21 mouse cellular contexts compared by ENCODE assay signal in the genomic region with DNA sequence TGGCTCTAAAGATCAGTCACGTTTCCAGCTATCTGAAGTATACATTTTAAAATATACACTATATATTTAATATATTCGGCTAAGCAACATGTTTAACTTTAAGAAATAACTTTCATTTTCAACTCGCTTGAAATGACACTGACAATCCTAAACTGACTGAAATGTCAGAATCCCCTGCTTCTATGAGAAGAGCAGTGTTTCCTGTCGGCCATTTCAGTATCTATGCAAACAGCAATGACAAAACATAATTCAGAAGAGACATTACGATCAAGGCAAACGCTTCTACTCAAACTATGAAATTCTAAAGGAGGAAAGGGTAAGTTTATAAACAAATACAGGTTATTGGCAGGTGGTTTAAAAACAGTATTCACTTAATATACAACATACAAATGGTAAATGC. TPM values are rescaled to one million over a fixed set of nuclear protein-coding genes. Genes with fewer than 3 reads are reported as not detected.
DNase-seq lines count a peak whose midpoint lies in the region; ATAC-seq and TF ChIP-seq lines count a peak whose summit lies in the region.
"Had no signal": no experiment of that assay in that cellular context is flagged by ENCODE, and none has a peak within 500 bp of the region (broad histone marks: within the 10 kb centered on the region; RNA-seq: fewer than 3 reads in every experiment).

No protein-coding gene starts in this region.

- no peak overlapping the region for H3K9ac ChIP-seq in heart, adult 2 months (ENCODE audit: low read depth, low read length)
- H3K9ac ChIP-seq in forebrain, embryonic 15.5 days (replicated peaks) = no peak overlapping the region
- H3K9ac ChIP-seq: embryonic facial prominence, embryonic 12.5 days; forebrain, embryonic 12.5 days; forebrain, postnatal 0 days; heart, embryonic 12.5 days; hindbrain, embryonic 12.5 days had no signal

- H3K27me3 ChIP-seq in heart, adult 2 months (ENCODE audit: control insufficient read depth, insufficient read depth, low read length) = no peaks in the 10 kb centered on the region
- H3K27me3 ChIP-seq in forebrain, embryonic 15.5 days = no peaks in the 10 kb centered on the region
- H3K27me3 ChIP-seq: embryonic facial prominence, embryonic 12.5 days; forebrain, embryonic 12.5 days; heart, embryonic 12.5 days; hindbrain, embryonic 12.5 days had no signal

- no peak for TF ChIP-seq CTCF in heart, adult 2 months (IDR thresholded peaks at IDR 0.05)

- H3K36me3 ChIP-seq in heart, adult 2 months (ENCODE audit: control insufficient read depth, insufficient read depth, low read length) = peaks cover 43% of the 10 kb centered on the region
- H3K36me3 ChIP-seq in forebrain, embryonic 15.5 days = peaks cover 7% of the 10 kb centered on the region

- ATAC-seq in activated CD4-positive, CD25-positive, alpha-beta regulatory T cell, adult 4 months = peak; percentile 79
- ATAC-seq in forebrain, embryonic 15.5 days (replicated peaks) = no peak
- ATAC-seq: hindbrain, embryonic 16.5 days; intestine, embryonic 16.5 days had no signal

- TF ChIP-seq EP300 in heart, adult 2 months (IDR thresholded peaks at IDR 0.05; ENCODE audit: insufficient read depth, low read depth, low read length) = no peak

- intact Hi-C loops in heart, adult 2 months (cut with DNase I) = no loop called here

- peak overlapping the region; percentile 36; the same call in 1 of the 2 replicates for H3K27ac ChIP-seq in heart, adult 2 months
- H3K27ac ChIP-seq in forebrain, embryonic 15.5 days (replicated peaks) = no peak overlapping the region
- H3K27ac ChIP-seq: embryonic facial prominence, embryonic 12.5 days; forebrain, embryonic 12.5 days; hindbrain, embryonic 12.5 days had no signal

- H3K79me2 ChIP-seq in heart, adult 2 months (replicated peaks; ENCODE audit: control insufficient read depth, insufficient read depth, low read length) = peaks cover 5% of the 10 kb centered on the region; the same call in 1 of the 2 replicates

- TF ChIP-seq POLR2A in heart, adult 2 months (IDR thresholded peaks at IDR 0.05; ENCODE audit: insufficient read depth, low read depth, low read length) = no peak

- no peak for DNase-seq in heart, adult 2 months
- no peak for DNase-seq in heart, adult 9 months (ENCODE audit: low spot score in 2 of 2)
- peak; percentile 70 for DNase-seq in A20 (ENCODE audit: low read depth, low spot score)
- peak; percentile 41 for DNase-seq in naive thymus-derived CD4-positive, alpha-beta T cell, adult 2 months (ENCODE audit: low read depth)
- DNase-seq in left cerebral cortex, adult 8-10 months (ENCODE audit: low spot score in 2 of 2) = no peak
- DNase-seq: adrenal gland, postnatal 10 days; cerebellum, adult 11 months; cerebellum, adult 8-10 months; cerebellum, postnatal 14 days; forebrain, postnatal 0 days; heart, adult 18-20 months; heart, postnatal 4 days had no signal

- H3K4me2 ChIP-seq in forebrain, embryonic 15.5 days (replicated peaks) = no peak overlapping the region
- H3K4me2 ChIP-seq: embryonic facial prominence, embryonic 12.5 days; forebrain, embryonic 12.5 days; heart, embryonic 12.5 days; hindbrain, embryonic 12.5 days had no signal

- WGBS in heart, adult 2 months = 65% methylated on average over 6 of the region's 6 CpGs
- 87% methylated on average over 6 of the region's 6 CpGs for WGBS in forebrain, embryonic 15.5 days

- no peaks in the 10 kb centered on the region for H3K9me3 ChIP-seq in forebrain, embryonic 15.5 days
- H3K9me3 ChIP-seq: embryonic facial prominence, embryonic 12.5 days; forebrain, embryonic 12.5 days; G1E; heart, embryonic 12.5 days; hindbrain, embryonic 12.5 days had no signal

- H3K4me1 ChIP-seq in heart, adult 2 months (ENCODE audit: control insufficient read depth, insufficient read depth, low read length) = peaks cover 9% of the 10 kb centered on the region
- H3K4me1 ChIP-seq in forebrain, embryonic 15.5 days = peaks cover 11% of the 10 kb centered on the region

- H3K4me3 ChIP-seq in heart, adult 2 months = no peak overlapping the region
- H3K4me3 ChIP-seq in forebrain, embryonic 15.5 days = no peak overlapping the region
- H3K4me3 ChIP-seq: embryonic facial prominence, embryonic 12.5 days; forebrain, embryonic 12.5 days; heart, embryonic 12.5 days; hindbrain, embryonic 12.5 days had no signal

RNA-seq across cellular contexts. Expression of a gene that starts 10.1 kb away (rescaled TPM):
- 10 to 100 TPM; 21.3 to 23.6 TPM for total RNA-seq in heart, adult 2 months (2021)
- 13.5 and 25.8 TPM in 2 replicates for polyA plus RNA-seq in heart, adult 2 months (2012; rRNA removed)
- polyA plus RNA-seq in activated CD4-positive, CD25-positive, alpha-beta regulatory T cell, adult 4 months (2017; shearing (Covaris generic)) = 1 to 10 TPM; 3.0 to 3.7 TPM
- total RNA-seq in left cerebral cortex, adult 8-10 months (2022) = 10 to 100 TPM; 18.8 to 19.8 (median 19.2) TPM
- polyA plus RNA-seq in forebrain, embryonic 15.5 days (2015; fragmentation: Nextera tagmentation; extraction: Ambion mirVana) = 4.1 TPM in 2 replicates

Comparison
In these comparisons a context has a peak if more than half of its experiments do, and no peak if none do; other contexts are left out.
1. DNase-seq: peak in A20 (single experiment) and naive thymus-derived CD4-positive, alpha-beta T cell, adult 2 months (single experiment); none in heart, adult 2 months (0 of 2), heart, adult 9 months (0 of 2) and left cerebral cortex, adult 8-10 months (0 of 2).